Mouse (Mus musculus): ENCODE data around the gene Egf. TPM values are rescaled to one million over a fixed set of nuclear protein-coding genes. Genes with fewer than 3 reads are reported as not detected.

The Egf gene
- polyA plus RNA-seq, 1 experiment = 0.83 TPM

Other genes with a start within 250 kb of the Egf start
- gene Elovl6, start 223.0 kb downstream of the Egf start, polyA plus RNA-seq (2012; ENCODE audit: insufficient read depth, insufficient read length, missing spikeins) = 307 and 735 TPM in 2 replicates
- not detected in 2 replicates for gene Lrit3, start 48.7 kb upstream of the Egf start, polyA plus RNA-seq (2012; ENCODE audit: insufficient read depth, insufficient read length, missing spikeins)
- not detected in 2 replicates for gene Rrh, start 67.3 kb upstream of the Egf start, polyA plus RNA-seq (2012; ENCODE audit: insufficient read depth, insufficient read length, missing spikeins)
- 15.3 and 17.7 TPM in 2 replicates for gene Gar1, start 76.1 kb upstream of the Egf start, polyA plus RNA-seq (2012; ENCODE audit: insufficient read depth, insufficient read length, missing spikeins)
- not detected in 2 replicates for gene Cfi, start 80.6 kb upstream of the Egf start, polyA plus RNA-seq (2012; ENCODE audit: insufficient read depth, insufficient read length, missing spikeins)
- 62.0 and 68.4 TPM in 2 replicates for gene Pla2g12a, start 123.3 kb upstream of the Egf start, polyA plus RNA-seq (2012; ENCODE audit: insufficient read depth, insufficient read length, missing spikeins)
- 16.9 and 21.3 TPM in 2 replicates for gene Casp6, start 146.1 kb upstream of the Egf start, polyA plus RNA-seq (2012; ENCODE audit: insufficient read depth, insufficient read length, missing spikeins)
- gene Mcub, start 214.9 kb upstream of the Egf start, polyA plus RNA-seq (2012; ENCODE audit: insufficient read depth, insufficient read length, missing spikeins) = 1.1 and 3.3 TPM in 2 replicates

Data from brown adipose tissue, adult 24 weeks (tissue).